ENCODE assay signal across 9 mouse cellular contexts in genomic region chr15:103202088-103202793, GRCm38 (mm10). TPM values are rescaled to one million over a fixed set of nuclear protein-coding genes. Genes with fewer than 3 reads are reported as not detected.
DNase-seq lines count a peak whose midpoint lies in the region; ATAC-seq and TF ChIP-seq lines count a peak whose summit lies in the region.
"Had no signal": no experiment of that assay in that cellular context is flagged by ENCODE, and none has a peak within 500 bp of the region (broad histone marks: within the 10 kb centered on the region; RNA-seq: fewer than 3 reads in every experiment).

No protein-coding gene starts in this region.

- TF ChIP-seq CTCF in heart, postnatal 0 days (IDR thresholded peaks at IDR 0.05; ENCODE audit: low read depth) = no peak
- TF ChIP-seq CTCF in kidney, postnatal 0 days (IDR thresholded peaks at IDR 0.05; ENCODE audit: low read depth) = no peak

- no peaks in the 10 kb centered on the region for H3K9me3 ChIP-seq in limb, embryonic 13.5 days
- no peaks in the 10 kb centered on the region for H3K9me3 ChIP-seq in limb, embryonic 10.5 days (replicated peaks)
- no peaks in the 10 kb centered on the region for H3K9me3 ChIP-seq in heart, postnatal 0 days (replicated peaks; ENCODE audit: control insufficient read depth, low read length)
- no peaks in the 10 kb centered on the region for H3K9me3 ChIP-seq in kidney, postnatal 0 days (replicated peaks; ENCODE audit: low read length)
- H3K9me3 ChIP-seq: midbrain, embryonic 13.5 days had no signal

- no peak overlapping the region for H3K4me3 ChIP-seq in limb, embryonic 13.5 days
- H3K4me3 ChIP-seq in limb, embryonic 10.5 days = no peak overlapping the region
- no peak overlapping the region for H3K4me3 ChIP-seq in heart, postnatal 0 days (ENCODE audit: low read depth, low read length)
- H3K4me3 ChIP-seq in kidney, postnatal 0 days (replicated peaks; ENCODE audit: low read depth, low read length) = no peak overlapping the region
- H3K4me3 ChIP-seq: midbrain, embryonic 13.5 days had no signal

- no peak for DNase-seq in limb, embryonic 10.5 days (ENCODE audit: low spot score)
- peak; percentile 57 for DNase-seq in heart, postnatal 0 days (ENCODE audit: low spot score)
- peak; percentile 92 for DNase-seq in kidney, postnatal 0 days (ENCODE audit: low spot score)
- DNase-seq in skeletal muscle tissue, adult 2 months (ENCODE audit: low read depth, low spot score) = peak; percentile 64
- no peak for DNase-seq in natural killer cell, adult 2 months (ENCODE audit: low spot score in 2 of 2)
- no peak for DNase-seq in urinary bladder, postnatal 10 days (ENCODE audit: low spot score)
- no peak for DNase-seq in retina, postnatal 1 day

- ATAC-seq in limb, embryonic 13.5 days (ENCODE audit: low FRiP score, low read depth) = no peak
- ATAC-seq in heart, postnatal 0 days (ENCODE audit: insufficient read depth, low read depth) = peak; percentile 62
- ATAC-seq in kidney, postnatal 0 days (replicated peaks; ENCODE audit: low FRiP score, low read depth) = peak; percentile 49; the same call in 1 of the 2 replicates
- ATAC-seq: midbrain, embryonic 13.5 days had no signal

- peaks cover 81% of the 10 kb centered on the region for H3K36me3 ChIP-seq in limb, embryonic 13.5 days
- H3K36me3 ChIP-seq in limb, embryonic 10.5 days = peaks cover 100% of the 10 kb centered on the region
- H3K36me3 ChIP-seq in heart, postnatal 0 days (replicated peaks; ENCODE audit: control insufficient read depth, insufficient read depth, low read length) = peaks cover 62% of the 10 kb centered on the region
- peaks cover 49% of the 10 kb centered on the region for H3K36me3 ChIP-seq in kidney, postnatal 0 days (ENCODE audit: insufficient read depth, low read length)

- peaks cover 8% of the 10 kb centered on the region; the same call in 1 of the 2 replicates for H3K4me1 ChIP-seq in limb, embryonic 13.5 days
- H3K4me1 ChIP-seq in limb, embryonic 10.5 days = no peaks in the 10 kb centered on the region
- H3K4me1 ChIP-seq in heart, postnatal 0 days (ENCODE audit: control insufficient read depth, insufficient read depth) = peaks cover 8% of the 10 kb centered on the region
- peaks cover 2% of the 10 kb centered on the region; the same call in 1 of the 2 replicates for H3K4me1 ChIP-seq in kidney, postnatal 0 days (replicated peaks; ENCODE audit: insufficient read depth, low read length)
- H3K4me1 ChIP-seq: midbrain, embryonic 13.5 days had no signal

- 0 out of 2 replicates have a peak overlapping the region, but pooled peaks have one; percentile 28 for H3K27ac ChIP-seq in limb, embryonic 13.5 days
- no peak overlapping the region for H3K27ac ChIP-seq in limb, embryonic 10.5 days
- H3K27ac ChIP-seq in heart, postnatal 0 days (ENCODE audit: low read depth) = peak overlapping the region; percentile 72
- H3K27ac ChIP-seq in kidney, postnatal 0 days = peak overlapping the region; percentile 51
- H3K27ac ChIP-seq: midbrain, embryonic 13.5 days had no signal

- H3K4me2 ChIP-seq in limb, embryonic 13.5 days (replicated peaks) = no peak overlapping the region
- H3K4me2 ChIP-seq in heart, postnatal 0 days (ENCODE audit: low read depth, low read length) = no peak overlapping the region
- no peak overlapping the region for H3K4me2 ChIP-seq in kidney, postnatal 0 days (ENCODE audit: low read length)
- H3K4me2 ChIP-seq: midbrain, embryonic 13.5 days had no signal

- H3K27me3 ChIP-seq in limb, embryonic 13.5 days = no peaks in the 10 kb centered on the region
- no peaks in the 10 kb centered on the region for H3K27me3 ChIP-seq in limb, embryonic 10.5 days (ENCODE audit: low read depth, poor library complexity, severe bottlenecking)
- H3K27me3 ChIP-seq in heart, postnatal 0 days (ENCODE audit: control insufficient read depth, insufficient read depth, low read length) = no peaks in the 10 kb centered on the region
- H3K27me3 ChIP-seq in kidney, postnatal 0 days (ENCODE audit: insufficient read depth, low read length) = no peaks in the 10 kb centered on the region
- H3K27me3 ChIP-seq: midbrain, embryonic 13.5 days had no signal

- WGBS in limb, embryonic 13.5 days = 43% methylated on average over 6 of the region's 6 CpGs
- WGBS in limb, embryonic 10.5 days = 72% methylated on average over 6 of the region's 6 CpGs
- 28% methylated on average over 6 of the region's 6 CpGs for WGBS in heart, postnatal 0 days
- WGBS in kidney, postnatal 0 days = 34% methylated on average over 6 of the region's 6 CpGs

- H3K9ac ChIP-seq in limb, embryonic 13.5 days = 0 out of 2 replicates have a peak overlapping the region, but pooled peaks have one; percentile 9
- H3K9ac ChIP-seq in heart, postnatal 0 days (replicated peaks; ENCODE audit: low read depth, low read length) = no peak overlapping the region
- no peak overlapping the region for H3K9ac ChIP-seq in kidney, postnatal 0 days (ENCODE audit: low read depth, low read length)
- H3K9ac ChIP-seq: midbrain, embryonic 13.5 days had no signal

- TF ChIP-seq EP300 in heart, postnatal 0 days (IDR thresholded peaks at IDR 0.05; ENCODE audit: low read depth) = 0 out of 2 replicates have a peak, but pooled peaks have one; percentile 26

RNA-seq across cellular contexts. Expression of gene Smug1, which starts 35.3 kb away (rescaled TPM):
- 15.6 and 16.7 TPM in 2 replicates for polyA plus RNA-seq in limb, embryonic 13.5 days (2015; fragmentation: Nextera tagmentation; extraction: Ambion mirVana)
- polyA plus RNA-seq in limb, embryonic 10.5 days (2016; fragmentation: Nextera tagmentation; extraction: Ambion mirVana) = 16.2 and 16.8 TPM in 2 replicates
- total RNA-seq in heart, postnatal 0 days (2014; rRNA removed; ENCODE audit: low replicate concordance) = 15.7 and 18.2 TPM in 2 replicates
- polyA plus RNA-seq in heart, postnatal 0 days (2015; fragmentation: Nextera tagmentation; extraction: Ambion mirVana) = 10.0 and 10.1 TPM in 2 replicates
- polyA plus RNA-seq in kidney, postnatal 0 days (2015; fragmentation: Nextera tagmentation; extraction: Ambion mirVana) = 13.0 TPM in 2 replicates

RNA-seq across cellular contexts. Expression of gene Cbx5, which starts 37.4 kb away (rescaled TPM):
- 153 and 166 TPM in 2 replicates for polyA plus RNA-seq in limb, embryonic 13.5 days (2015; fragmentation: Nextera tagmentation; extraction: Ambion mirVana)
- polyA plus RNA-seq in limb, embryonic 10.5 days (2016; fragmentation: Nextera tagmentation; extraction: Ambion mirVana) = 191 and 215 TPM in 2 replicates
- 54.1 and 81.6 TPM in 2 replicates for total RNA-seq in heart, postnatal 0 days (2014; rRNA removed; ENCODE audit: low replicate concordance)
- 41.5 and 42.1 TPM in 2 replicates for polyA plus RNA-seq in heart, postnatal 0 days (2015; fragmentation: Nextera tagmentation; extraction: Ambion mirVana)
- 62.0 and 68.2 TPM in 2 replicates for polyA plus RNA-seq in kidney, postnatal 0 days (2015; fragmentation: Nextera tagmentation; extraction: Ambion mirVana)

RNA-seq across cellular contexts. Expression of gene Hnrnpa1, which starts 38.0 kb away (rescaled TPM):
- 1,120 and 1,163 TPM in 2 replicates for polyA plus RNA-seq in limb, embryonic 13.5 days (2015; fragmentation: Nextera tagmentation; extraction: Ambion mirVana)
- 1,775 and 1,966 TPM in 2 replicates for polyA plus RNA-seq in limb, embryonic 10.5 days (2016; fragmentation: Nextera tagmentation; extraction: Ambion mirVana)
- total RNA-seq in heart, postnatal 0 days (2014; rRNA removed; ENCODE audit: low replicate concordance) = 37.0 and 88.5 TPM in 2 replicates
- 260 and 284 TPM in 2 replicates for polyA plus RNA-seq in heart, postnatal 0 days (2015; fragmentation: Nextera tagmentation; extraction: Ambion mirVana)
- polyA plus RNA-seq in kidney, postnatal 0 days (2015; fragmentation: Nextera tagmentation; extraction: Ambion mirVana) = 705 and 720 TPM in 2 replicates

RNA-seq across cellular contexts. Expression of gene Nfe2, which starts 56.0 kb away (rescaled TPM):
- 2.8 and 3.8 TPM in 2 replicates for polyA plus RNA-seq in limb, embryonic 13.5 days (2015; fragmentation: Nextera tagmentation; extraction: Ambion mirVana)
- polyA plus RNA-seq in limb, embryonic 10.5 days (2016; fragmentation: Nextera tagmentation; extraction: Ambion mirVana) = 5.9 and 6.1 TPM in 2 replicates
- total RNA-seq in heart, postnatal 0 days (2014; rRNA removed; ENCODE audit: low replicate concordance) = 1.9 and 2.5 TPM in 2 replicates
- 0.93 and 1.2 TPM in 2 replicates for polyA plus RNA-seq in heart, postnatal 0 days (2015; fragmentation: Nextera tagmentation; extraction: Ambion mirVana)
- 1.9 and 2.8 TPM in 2 replicates for polyA plus RNA-seq in kidney, postnatal 0 days (2015; fragmentation: Nextera tagmentation; extraction: Ambion mirVana)

Comparison
In these comparisons a context has a peak if more than half of its experiments do, and no peak if none do; other contexts are left out.
1. DNase-seq: peak in heart, postnatal 0 days (single experiment), kidney, postnatal 0 days (single experiment) and skeletal muscle tissue, adult 2 months (single experiment); none in limb, embryonic 10.5 days (single experiment), natural killer cell, adult 2 months (0 of 2), urinary bladder, postnatal 10 days (single experiment) and retina, postnatal 1 day (single experiment).